Mouse (Mus musculus) kidney, postnatal 25 days (tissue): Measurements from ENCODE around the gene S100pbp.
A peak's percentile ranks its signal among the peaks of the same experiment; 100 is the strongest.

Experiments used
- DNase-seq, 2 experiments: peaks; one replicate each; pipeline ENCODE4 v3.0.0; 2021; ENCODE audit warnings: mixed read lengths in 2 of 2

The S100pbp gene

GRCm38 (mm10) chr4:129146392-129146791 is 43.1 kb downstream of the S100pbp start:
- no peak for DNase-seq

GRCm38 (mm10) chr4:129145943-129146342 is 43.6 kb downstream of the S100pbp start:
- DNase-seq, result no peak

GRCm38 (mm10) chr4:129145411-129145810 is 44.1 kb downstream of the S100pbp start:
- no peak for DNase-seq

GRCm38 (mm10) chr4:129144401-129145367 is 44.8 kb downstream of the S100pbp start:
- DNase-seq, result no peak

GRCm38 (mm10) chr4:129143509-129143908 is 46.0 kb downstream of the S100pbp start:
- no peak for DNase-seq

GRCm38 (mm10) chr4:129142439-129143045 is 47.0 kb downstream of the S100pbp start:
- DNase-seq, result no peak

GRCm38 (mm10) chr4:129141560-129142438 is 47.7 kb downstream of the S100pbp start:
- DNase-seq, result no peak

- no peak for DNase-seq
Measured at GRCm38 (mm10) chr4:129140808-129141207, 48.7 kb downstream of the S100pbp start.

- no peak for DNase-seq
Measured at GRCm38 (mm10) chr4:129139642-129140041, 49.9 kb downstream of the S100pbp start.

- no peak for DNase-seq
Measured at GRCm38 (mm10) chr4:129137392-129138321, 51.9 kb downstream of the S100pbp start.

GRCm38 (mm10) chr4:129136579-129137391 is 52.7 kb downstream of the S100pbp start, which contains the start of gene Fndc5:
Fndc5 (plus strand) TSS chr4:129136999.
- DNase-seq, result no peak

- DNase-seq, result no peak
Measured at GRCm38 (mm10) chr4:129136189-129136578, 53.3 kb downstream of the S100pbp start.

GRCm38 (mm10) chr4:129135637-129136036 is 53.9 kb downstream of the S100pbp start:
- DNase-seq, result no peak

- DNase-seq, result peak; percentile 73 to 88
Measured at GRCm38 (mm10) chr4:129134799-129135585, 54.5 kb downstream of the S100pbp start.

- peak; percentile 32 to 70 for DNase-seq
Measured at GRCm38 (mm10) chr4:129130755-129131303, 58.7 kb downstream of the S100pbp start.

GRCm38 (mm10) chr4:129130149-129130548 is 59.4 kb downstream of the S100pbp start:
- peak in 1 of 2 experiments; percentile 40 for DNase-seq

GRCm38 (mm10) chr4:129129387-129129786 is 60.1 kb downstream of the S100pbp start:
- DNase-seq, result no peak

GRCm38 (mm10) chr4:129128582-129129338 is 60.8 kb downstream of the S100pbp start:
- DNase-seq, result no peak
